Mouse (Mus musculus): ENCODE measurements around the gene Cdkn2d. TPM values are rescaled to one million over a fixed set of nuclear protein-coding genes. Genes with fewer than 3 reads are reported as not detected.
"Not testable (repeated sequence)": the region's sequence is repeated elsewhere in the genome, so short reads cannot be mapped to it uniquely, and the experiment has no call there.

Gene Cdkn2d
- total RNA-seq (2021) = 17.9 and 22.5 TPM in 2 replicates
- long read RNA-seq, experiment 1, transcript Cdkn2d-203 (2 exons, 1,423 nt) = major isoform, 49 of 51 reads
- long read RNA-seq, experiment 1, partial matches to known transcripts = 0 of 51 reads
- long read RNA-seq, experiment 1, other reads (novel, unspliced or antisense) = 2 of 51 reads
- long read RNA-seq, experiment 2, transcript Cdkn2d-203 (2 exons, 1,423 nt) = major isoform, 29 of 36 reads
- long read RNA-seq, experiment 2, partial matches to known transcripts = 0 of 36 reads
- long read RNA-seq, experiment 2, other reads (novel, unspliced or antisense) = 3 of 36 reads

DNA sequence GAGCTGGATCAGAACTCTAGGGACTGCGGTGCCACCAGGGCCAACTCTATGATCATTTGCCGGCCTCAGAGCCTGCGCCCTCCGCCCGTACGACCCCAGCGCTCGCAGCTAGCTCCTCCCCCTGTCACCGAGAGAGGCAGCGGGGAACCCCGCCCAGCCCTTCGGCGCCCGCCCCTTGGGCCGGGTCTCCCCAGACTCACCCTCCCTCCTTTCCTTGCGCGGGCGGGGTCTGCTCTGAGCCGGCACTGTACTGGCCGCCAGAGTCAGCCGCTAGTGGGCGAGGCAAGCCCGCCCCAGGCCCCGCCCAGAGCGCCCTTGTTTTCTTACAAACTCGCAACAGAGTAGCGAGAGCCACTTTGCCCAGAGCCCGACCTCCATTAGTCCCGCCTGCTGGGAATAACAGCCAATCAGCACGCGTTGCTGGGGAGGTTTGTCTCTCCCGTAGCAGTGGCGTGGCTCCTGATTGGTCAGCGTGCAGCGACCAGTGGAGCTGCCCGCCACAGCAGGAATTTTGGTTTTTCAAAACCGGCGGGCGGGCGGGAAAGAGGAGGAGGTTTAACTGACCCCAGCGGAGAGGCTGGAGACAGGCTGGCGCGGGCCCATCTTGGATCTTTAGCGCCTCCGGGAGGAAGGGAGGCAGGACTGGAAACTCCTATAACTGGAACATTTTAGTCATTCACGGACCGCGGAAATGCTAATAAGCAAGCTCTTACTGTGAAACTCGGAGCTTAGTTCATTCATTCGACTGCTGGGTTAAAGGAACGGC lies at the start of gene Cdkn2d:
TSS of gene Cdkn2d (minus strand) at position 386 of the 766 bp plus-strand sequence.
- peak; percentile 100 for DNase-seq

GRCm38 (mm10) chr9:21340411-21340810 lies 49.2 kb upstream of the Cdkn2d start:
- DNase-seq = no peak

- DNase-seq = no peak
Measured at GRCm38 (mm10) chr9:21337652-21338051, 46.4 kb upstream of the Cdkn2d start.

DNA sequence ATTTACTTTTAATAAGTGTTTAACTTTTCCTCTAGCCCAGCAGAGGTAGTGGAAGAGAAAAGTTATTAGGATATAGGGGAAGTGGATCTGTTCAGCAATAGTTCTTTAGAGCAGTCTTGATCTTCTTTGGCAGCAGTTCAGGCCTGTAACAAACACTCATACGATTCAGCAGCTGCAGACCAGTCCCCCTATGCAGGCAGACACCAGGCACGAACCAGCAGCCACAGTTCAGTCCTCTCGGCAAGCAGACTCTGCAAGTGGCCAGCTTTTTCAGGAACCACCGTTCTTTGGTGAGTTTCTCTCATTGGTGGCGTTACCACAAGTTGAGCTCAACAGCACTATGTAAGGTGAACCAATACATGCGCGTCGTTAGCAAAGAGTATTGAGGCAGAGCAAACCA lies 45.3 kb upstream of the Cdkn2d start:
- no peak for DNase-seq

- no peak for DNase-seq
Measured at GRCm38 (mm10) chr9:21335391-21335790, 44.2 kb upstream of the Cdkn2d start.

- no peak for DNase-seq
Measured at GRCm38 (mm10) chr9:21334747-21335146, 43.5 kb upstream of the Cdkn2d start.

- DNase-seq = no peak
Measured at GRCm38 (mm10) chr9:21333523-21333922, 42.3 kb upstream of the Cdkn2d start.

DNA sequence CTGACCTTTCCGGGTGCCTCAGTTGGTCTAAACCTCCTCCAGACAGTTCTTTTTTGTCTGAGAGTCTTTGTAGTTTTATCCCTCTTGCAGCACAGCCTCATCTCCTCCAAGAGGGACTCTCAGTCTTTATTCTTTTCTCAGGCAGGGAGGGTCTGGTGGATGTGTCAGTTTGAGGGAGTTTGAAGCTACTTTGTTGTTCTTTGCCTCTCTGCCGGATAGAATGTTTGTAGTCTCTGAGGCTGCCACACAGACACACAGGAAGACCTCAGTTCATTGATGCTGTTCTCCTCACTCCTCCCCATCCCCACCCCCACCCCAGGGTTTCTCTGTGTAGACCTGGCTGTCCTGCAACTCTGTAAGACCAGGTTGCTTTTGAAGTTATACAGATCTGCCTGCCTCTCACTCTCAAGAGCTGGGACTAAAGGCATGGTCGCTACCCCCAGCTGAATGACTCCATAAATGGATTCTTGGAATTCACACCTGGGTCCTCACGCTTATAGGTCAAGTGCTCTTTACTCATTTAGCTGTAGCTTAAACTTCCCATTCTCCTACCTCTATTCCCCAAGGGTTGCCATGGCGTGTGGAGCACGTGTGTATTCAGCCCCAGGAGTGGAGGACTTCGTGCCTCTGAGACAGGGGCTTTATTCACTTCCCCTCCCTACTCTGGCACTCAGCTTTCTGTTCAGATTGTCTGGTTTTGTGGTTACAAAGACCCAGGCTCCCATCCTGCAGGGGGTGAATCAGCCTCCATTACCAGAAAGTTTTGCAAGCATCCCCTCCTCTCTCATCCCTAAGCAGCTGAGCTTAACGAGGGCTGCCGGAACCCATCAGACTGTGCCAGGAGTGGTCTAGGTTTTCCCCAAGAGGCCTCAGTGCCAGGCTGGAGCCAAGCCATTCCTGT lies 41.2 kb upstream of the Cdkn2d start:
- no peak for DNase-seq

GRCm38 (mm10) chr9:21331365-21332140 lies 40.3 kb upstream of the Cdkn2d start:
- no peak for DNase-seq

GRCm38 (mm10) chr9:21329699-21330289 lies 38.6 kb upstream of the Cdkn2d start:
- DNase-seq = peak; percentile 50

DNA sequence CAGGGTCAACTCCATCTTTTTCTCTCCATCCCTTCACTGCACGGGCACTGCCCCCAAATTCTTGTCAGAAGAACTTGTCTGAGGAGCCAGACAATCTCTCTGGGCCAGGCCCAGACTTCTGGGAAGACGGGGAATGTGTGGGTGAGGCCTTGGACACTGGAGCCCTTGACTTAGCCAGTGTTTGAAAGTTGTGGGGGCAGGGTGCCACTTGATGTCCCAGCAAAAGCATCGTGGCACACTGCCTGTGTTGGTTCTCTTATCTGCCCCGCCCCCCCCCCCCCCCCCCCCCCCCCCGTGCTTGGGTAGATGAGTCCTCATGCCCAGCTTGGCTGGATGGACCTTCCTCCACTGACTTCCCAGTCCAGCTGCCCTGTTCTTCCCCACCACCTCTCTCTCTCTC lies 37.8 kb upstream of the Cdkn2d start:
- peak; percentile 55 for DNase-seq

GRCm38 (mm10) chr9:21328041-21328440 lies 36.8 kb upstream of the Cdkn2d start:
- DNase-seq = no peak

DNA sequence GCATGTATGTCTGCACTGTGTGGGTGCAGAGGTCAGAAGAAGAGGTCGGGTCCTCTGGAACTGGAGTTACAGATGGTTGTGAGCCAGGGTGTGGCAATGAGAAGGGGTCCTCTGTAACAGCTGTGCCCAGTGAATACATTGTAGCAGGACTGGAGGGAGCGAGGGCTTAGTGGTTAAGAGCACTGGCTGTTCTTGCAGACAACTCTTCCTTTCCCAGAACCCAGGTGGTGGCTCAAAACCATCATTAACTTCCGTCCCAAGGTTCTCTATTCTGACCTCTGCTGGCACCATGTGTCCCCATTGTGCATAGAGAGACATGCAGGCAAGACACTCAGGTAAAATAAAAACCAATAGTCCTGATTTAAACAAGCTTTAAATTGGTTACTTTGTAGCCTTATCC lies 36.4 kb upstream of the Cdkn2d start:
- no peak for DNase-seq

GRCm38 (mm10) chr9:21324269-21324668 lies 33.1 kb upstream of the Cdkn2d start:
- peak; percentile 42 for DNase-seq

- DNase-seq = not testable (repeated sequence)
Measured at GRCm38 (mm10) chr9:21322917-21323297, 31.7 kb upstream of the Cdkn2d start.

DNA sequence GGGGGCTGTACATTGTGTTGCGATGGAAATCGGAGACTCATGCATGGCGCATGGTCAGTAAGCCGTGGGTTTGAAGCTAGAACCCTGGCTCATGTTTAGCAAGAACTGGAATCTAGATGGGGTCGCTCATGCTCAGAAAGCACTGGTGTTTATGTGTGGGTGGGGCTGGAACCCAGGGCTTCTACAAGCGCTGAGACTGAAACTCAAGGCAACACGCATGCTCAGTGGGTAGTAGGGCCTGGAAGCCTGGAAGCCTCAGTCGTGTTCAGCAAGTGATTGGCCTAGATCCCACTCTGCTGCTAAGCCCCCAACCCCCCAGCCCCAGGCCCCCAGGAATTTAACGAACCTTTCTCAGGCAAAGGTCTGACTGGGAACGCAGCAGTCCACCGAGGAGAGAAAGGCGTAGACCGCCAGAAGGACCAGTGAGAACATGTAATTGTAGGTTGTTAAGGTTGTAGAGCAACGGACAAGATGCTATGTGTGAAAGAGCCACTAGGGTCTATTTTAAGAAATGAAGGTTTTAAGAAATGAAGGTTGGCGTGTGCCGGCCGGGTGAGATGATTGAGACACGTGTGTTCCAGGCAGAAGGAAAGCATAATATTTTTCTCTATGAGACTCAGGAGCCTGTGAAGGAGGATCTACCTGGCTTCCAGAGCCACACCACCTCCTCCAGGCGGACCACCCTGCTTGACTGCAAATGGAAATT lies 31.2 kb upstream of the Cdkn2d start:
- DNase-seq = no peak

DNA sequence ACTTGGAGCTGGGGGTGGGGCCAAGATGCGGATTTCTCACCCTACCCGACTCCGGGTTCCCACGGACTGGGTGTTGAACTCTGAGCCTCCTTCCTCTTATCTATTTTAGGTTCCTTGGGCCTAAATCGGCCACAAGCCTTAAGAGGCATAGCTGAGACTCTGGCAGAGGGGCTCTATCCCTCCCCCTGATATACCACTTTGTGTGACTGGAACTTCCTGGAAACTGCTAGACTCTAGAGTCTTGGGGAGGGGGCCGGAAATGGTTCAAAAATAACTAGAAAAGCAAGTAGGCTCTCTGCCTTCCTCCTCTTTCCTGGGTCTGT lies 30.3 kb upstream of the Cdkn2d start:
- peak; percentile 38 for DNase-seq

GRCm38 (mm10) chr9:21320619-21321512 lies 29.7 kb upstream of the Cdkn2d start, which contains the start of gene Slc44a2:
Slc44a2 (plus strand) TSS chr9:21320698.
- peak; percentile 93 for DNase-seq

GRCm38 (mm10) chr9:21320280-21320618 lies 29.0 kb upstream of the Cdkn2d start:
- no peak for DNase-seq

GRCm38 (mm10) chr9:21319503-21319902 lies 28.3 kb upstream of the Cdkn2d start:
- no peak for DNase-seq

Data from adrenal gland, postnatal 14 days (tissue).